Mouse (Mus musculus) monocyte, adult 59 days (primary cell): Measurements from ENCODE around the gene Spock2. TPM values are rescaled to one million over a fixed set of nuclear protein-coding genes. Genes with fewer than 3 reads are reported as not detected.

Experiments used
- total RNA-seq, 2 experiments: library from RNA; stranded (reverse); gene quantifications; one replicate each; pipeline ENCODE4 v1.2.4; 2023

The Spock2 gene
- 1 to 10 TPM in 1 of 2 experiments, under 1 TPM in 1; 0.76 to 1.0 TPM for total RNA-seq

DNA sequence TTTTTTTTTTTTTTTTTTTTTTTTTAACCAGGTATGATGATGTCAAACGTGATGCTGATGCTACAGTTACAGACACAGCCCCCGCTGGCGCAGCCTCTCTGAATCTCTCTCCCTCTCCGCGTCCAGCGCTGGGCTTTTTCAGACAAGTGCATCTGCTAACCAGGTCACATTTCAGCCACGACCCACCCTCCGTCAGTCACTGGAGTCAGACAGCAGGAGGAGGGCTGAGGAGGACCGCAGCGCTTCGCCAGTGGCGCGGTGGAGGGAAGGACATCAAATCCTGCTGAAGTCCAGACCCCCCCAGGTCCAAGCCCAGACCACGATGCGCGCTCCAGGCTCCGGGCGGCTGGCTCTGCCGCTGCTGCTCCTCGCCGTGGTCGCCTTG, at the start of gene Spock2:
Gene Spock2 (plus strand): TSS at position 74 of the 385 bp plus-strand sequence.

Other genes with a start within 250 kb of the Spock2 start
- 10 to 100 TPM; 50.4 to 58.4 TPM for gene Dnajb12, start 226.7 kb upstream of the Spock2 start, total RNA-seq
- 100 to 1,000 TPM; 120 to 141 TPM for gene Ddit4, start 154.4 kb upstream of the Spock2 start, total RNA-seq
- gene Ascc1, start 103.4 kb upstream of the Spock2 start, total RNA-seq, result 10 to 100 TPM; 25.9 to 27.7 TPM
- gene Anapc16, start 103.1 kb upstream of the Spock2 start, total RNA-seq, result 10 to 100 TPM; 49.7 to 60.0 TPM
- gene Chst3, start 113.0 kb downstream of the Spock2 start, total RNA-seq, result under 1 TPM; 0.24 to 0.58 TPM
- gene Psap, start 171.4 kb downstream of the Spock2 start, total RNA-seq, result 1,000 to 10,000 TPM; 5,989 to 7,118 TPM
- 100 to 1,000 TPM; 498 to 559 TPM for gene Vsir, start 240.6 kb downstream of the Spock2 start, total RNA-seq